Mouse (Mus musculus): ENCODE data around the gene Tmcc3.

GRCm38 (mm10) chr10:94450781-94451180 lies 139.0 kb downstream of the Tmcc3 start:
- no peak for TF ChIP-seq POLR2A (IDR thresholded peaks at IDR 0.05; ENCODE audit: insufficient read depth, low read depth, low read length)
- TF ChIP-seq CTCF (IDR thresholded peaks at IDR 0.05; ENCODE audit: insufficient read depth, low read depth, low read length) = no peak
